Mouse (Mus musculus): ENCODE data around the gene Frmd4b.

Gene Frmd4b

GRCm38 (mm10) chr6:97338843-97339242 is 278.5 kb downstream of the Frmd4b start:
- ChIA-PET POLR2A (interaction anchor here in 2 of 4 experiments (1.1 to 1.9 kb wide), 6 partner anchors 9 to 95 kb away, joined by 3 to 6 read pairs (median 4); no protein-coding TSS in a partner anchor), CTCF (interaction anchor here in 2 of 4 experiments (0.9 to 1.4 kb wide), 2 partner anchors 9 to 78 kb away, joined by 3 to 4 read pairs; no protein-coding TSS in a partner anchor)

GRCm38 (mm10) chr6:97333323-97333722 is 284.0 kb downstream of the Frmd4b start:
- CTCF ChIA-PET = no interaction called here
- POLR2A ChIA-PET = no interaction called here

GRCm38 (mm10) chr6:97323951-97324350 is 293.4 kb downstream of the Frmd4b start:
- POLR2A ChIA-PET = interaction anchor here in 1 of 4 experiments (0.6 to 1.9 kb wide), 2 partner anchors 12 to 54 kb away, joined by 3 to 4 read pairs; no protein-coding TSS in a partner anchor
- CTCF ChIA-PET = no interaction called here

GRCm38 (mm10) chr6:97322126-97322525 is 295.2 kb downstream of the Frmd4b start:
- CTCF ChIA-PET = no interaction called here
- POLR2A ChIA-PET = interaction anchor here in 3 of 4 experiments (0.6 to 2.6 kb wide), 9 partner anchors 9 to 117 kb away, joined by 3 to 13 read pairs (median 5); partner anchors contain the start of gene Uba3 (in 1 of the 3)

- ChIA-PET CTCF (no interaction called here), POLR2A (interaction anchor here in 2 of 4 experiments (0.9 to 2.6 kb wide), 9 partner anchors 9 to 116 kb away, joined by 3 to 13 read pairs (median 5); partner anchors contain the start of gene Uba3 (in 2 of the 2))
Observed at GRCm38 (mm10) chr6:97321156-97321555, 296.2 kb downstream of the Frmd4b start.

GRCm38 (mm10) chr6:97319081-97319480 is 298.3 kb downstream of the Frmd4b start:
- ChIA-PET CTCF (no interaction called here), POLR2A (no interaction called here)

- ChIA-PET CTCF (no interaction called here), POLR2A (interaction anchor here in 1 of 4 experiments (1.3 kb wide), 1 partner anchor 95 kb away, joined by 3 read pairs; no protein-coding TSS in a partner anchor)
Observed at GRCm38 (mm10) chr6:97317956-97318355, 299.4 kb downstream of the Frmd4b start.

GRCm38 (mm10) chr6:97316716-97317115 is 300.6 kb downstream of the Frmd4b start:
- ChIA-PET POLR2A (no interaction called here), CTCF (no interaction called here)

- CTCF ChIA-PET = interaction anchor here in 1 of 4 experiments (0.9 kb wide), 1 partner anchor 206 kb away, joined by 3 read pairs; no protein-coding TSS in a partner anchor
- POLR2A ChIA-PET = interaction anchor here in 3 of 4 experiments (0.7 to 1.1 kb wide), 3 partner anchors 45 to 762 kb away, joined by 3 to 13 read pairs (median 3); partner anchors contain the start of gene Uba3 (in 1 of the 3)
Observed at GRCm38 (mm10) chr6:97315311-97315710, 302.0 kb downstream of the Frmd4b start.

- ChIA-PET POLR2A (interaction anchor here in 3 of 4 experiments (0.7 to 2.6 kb wide), 13 partner anchors 9 to 153 kb away, joined by 3 to 18 read pairs (median 4); no protein-coding TSS in a partner anchor), CTCF (interaction anchor here in 1 of 4 experiments (1.5 kb wide), 2 partner anchors 27 to 104 kb away, joined by 4 read pairs; no protein-coding TSS in a partner anchor)
Observed at GRCm38 (mm10) chr6:97312545-97312939, 304.8 kb downstream of the Frmd4b start.

- POLR2A ChIA-PET = interaction anchor here in 3 of 4 experiments (0.6 to 2.6 kb wide), 26 partner anchors 9 to 106 kb away, joined by 3 to 18 read pairs (median 4); partner anchors contain the start of genes Arl6ip5 (in 1 of the 3) and Uba3 (in 1 of the 3)
- CTCF ChIA-PET = interaction anchor here in 3 of 4 experiments (0.6 to 2.0 kb wide), 6 partner anchors 10 to 108 kb away, joined by 4 to 10 read pairs (median 4); no protein-coding TSS in a partner anchor
Observed at GRCm38 (mm10) chr6:97311599-97312544, 305.5 kb downstream of the Frmd4b start.

- CTCF ChIA-PET = interaction anchor here in 3 of 4 experiments (0.6 to 2.0 kb wide), 4 partner anchors 60 to 109 kb away, joined by 3 to 10 read pairs (median 4); no protein-coding TSS in a partner anchor
- POLR2A ChIA-PET = interaction anchor here in 2 of 4 experiments (0.8 to 2.6 kb wide), 18 partner anchors 8 to 103 kb away, joined by 3 to 18 read pairs (median 3); partner anchors contain the start of gene Arl6ip5 (in 1 of the 2)
Observed at GRCm38 (mm10) chr6:97310901-97311331, 306.4 kb downstream of the Frmd4b start.

- CTCF ChIA-PET = interaction anchor here in 1 of 4 experiments (0.5 kb wide), 1 partner anchor 179 kb away, joined by 4 read pairs; no protein-coding TSS in a partner anchor
- POLR2A ChIA-PET = interaction anchor here in 2 of 4 experiments (0.7 to 1.0 kb wide), 2 partner anchors 15 to 30 kb away, joined by 3 to 4 read pairs; no protein-coding TSS in a partner anchor
Observed at GRCm38 (mm10) chr6:97309161-97309560, 308.2 kb downstream of the Frmd4b start.

- ChIA-PET CTCF (interaction anchor here in 1 of 4 experiments (0.5 kb wide), 1 partner anchor 178 kb away, joined by 4 read pairs; no protein-coding TSS in a partner anchor), POLR2A (interaction anchor here in 1 of 4 experiments (1.0 kb wide), 1 partner anchor 30 kb away, joined by 4 read pairs; no protein-coding TSS in a partner anchor)
Observed at GRCm38 (mm10) chr6:97308562-97308961, 308.8 kb downstream of the Frmd4b start.

- ChIA-PET POLR2A (interaction anchor here in 1 of 4 experiments (1.5 kb wide), 1 partner anchor 89 kb away, joined by 4 read pairs; no protein-coding TSS in a partner anchor), CTCF (interaction anchor here in 1 of 4 experiments (0.5 kb wide), 1 partner anchor 48 kb away, joined by 3 read pairs; no protein-coding TSS in a partner anchor)
Observed at GRCm38 (mm10) chr6:97307231-97307630, 310.1 kb downstream of the Frmd4b start.

- CTCF ChIA-PET = no interaction called here
- POLR2A ChIA-PET = interaction anchor here in 1 of 4 experiments (0.8 to 1.5 kb wide), 4 partner anchors 14 to 100 kb away, joined by 3 to 4 read pairs (median 4); partner anchors contain the start of gene Uba3
Observed at GRCm38 (mm10) chr6:97306351-97306750, 311.0 kb downstream of the Frmd4b start.

GRCm38 (mm10) chr6:97305491-97305890 is 311.9 kb downstream of the Frmd4b start:
- POLR2A ChIA-PET = interaction anchor here in 2 of 4 experiments (0.6 to 1.5 kb wide), 3 partner anchors 8 to 157 kb away, joined by 3 to 4 read pairs (median 3); partner anchors contain the start of gene Uba3 (in 1 of the 2)
- CTCF ChIA-PET = no interaction called here

GRCm38 (mm10) chr6:97305010-97305409 is 312.3 kb downstream of the Frmd4b start:
- ChIA-PET CTCF (no interaction called here), POLR2A (interaction anchor here in 2 of 4 experiments (0.6 to 1.1 kb wide), 3 partner anchors 9 to 157 kb away, joined by 3 read pairs; no protein-coding TSS in a partner anchor)
